Mouse (Mus musculus) intestine, embryonic 14.5 days (tissue): ENCODE results near the gene Smpd3. TPM values are rescaled to one million over a fixed set of nuclear protein-coding genes. Genes with fewer than 3 reads are reported as not detected.

ENCODE experiments used
- ATAC-seq: fragments of 200-750 bp; cut with Nextera tagmentation; replicated peaks from 2 replicates; pipeline ENCODE4 v1.8.0; 2017; ENCODE audit warnings: low read depth, moderate number of reproducible peaks, moderate TSS enrichment, moderate library complexity; ENCODE audit not compliant: low FRiP score, low TSS enrichment
- DNase-seq: peaks from one replicate; pipeline ENCODE4 v3.0.0-alpha.2; 2018; ENCODE audit warnings: low spot score
- H3K27ac ChIP-seq: fragments of 300-500 bp; sonication (generic); 2 replicates; pipeline ENCODE4 v1.5.1; 2014; ENCODE audit warnings: low read depth, mild to moderate bottlenecking, control low read depth
- H3K27me3 ChIP-seq: fragments of 300-500 bp; sonication (generic); replicated peaks from 2 replicates; pipeline ENCODE4 v1.6.1; 2014; ENCODE audit warnings: low read length, control low read depth; ENCODE audit not compliant: control insufficient read depth, insufficient read depth
- H3K36me3 ChIP-seq: fragments of 300-500 bp; sonication (generic); 2 replicates; pipeline ENCODE4 v1.6.1; 2014; ENCODE audit warnings: low read length, control low read depth; ENCODE audit not compliant: control insufficient read depth, insufficient read depth
- H3K4me1 ChIP-seq: fragments of 300-500 bp; sonication (generic); replicated peaks from 2 replicates; pipeline ENCODE4 v1.6.1; 2014; ENCODE audit warnings: low read length, control low read depth, mixed read lengths; ENCODE audit not compliant: control insufficient read depth, insufficient read depth
- H3K4me2 ChIP-seq: fragments of 300-500 bp; sonication (generic); 2 replicates; pipeline ENCODE4 v1.6.1; 2014; ENCODE audit warnings: low read length
- H3K4me3 ChIP-seq: fragments of 300-500 bp; sonication (generic); 2 replicates; pipeline ENCODE4 v1.5.1; 2014; ENCODE audit warnings: low read depth, low read length, control low read depth, mixed read lengths
- H3K9ac ChIP-seq: fragments of 300-500 bp; sonication (generic); 2 replicates; pipeline ENCODE4 v1.6.1; 2014; ENCODE audit warnings: mild to moderate bottlenecking, low read length
- H3K9me3 ChIP-seq: fragments of 300-500 bp; sonication (generic); 2 replicates; pipeline ENCODE4 v1.6.1; 2016; ENCODE audit warnings: low read length, control low read depth; ENCODE audit not compliant: control insufficient read depth
- WGBS: fragments of 180-500 bp; shearing (Covaris S2); extraction: QIAGEN DNeasy Blood & Tissue Kit; methylation state at CpG from one replicate; pipeline ENCODE4 v1.1.7; 2014; 5-methylcytosine and 5-hydroxymethylcytosine counted together
- polyA plus RNA-seq: library from polyadenylated mRNA; unstranded; fragments of >200 nt; fragmentation: Nextera tagmentation; extraction: Ambion mirVana; gene quantifications from 2 replicates; pipeline ENCODE4 v1.2.1, GENCODE M21; 2014

Smpd3 gene
- polyA plus RNA-seq, 1 experiment from 2014 or later, result 20.0 TPM

DNA sequence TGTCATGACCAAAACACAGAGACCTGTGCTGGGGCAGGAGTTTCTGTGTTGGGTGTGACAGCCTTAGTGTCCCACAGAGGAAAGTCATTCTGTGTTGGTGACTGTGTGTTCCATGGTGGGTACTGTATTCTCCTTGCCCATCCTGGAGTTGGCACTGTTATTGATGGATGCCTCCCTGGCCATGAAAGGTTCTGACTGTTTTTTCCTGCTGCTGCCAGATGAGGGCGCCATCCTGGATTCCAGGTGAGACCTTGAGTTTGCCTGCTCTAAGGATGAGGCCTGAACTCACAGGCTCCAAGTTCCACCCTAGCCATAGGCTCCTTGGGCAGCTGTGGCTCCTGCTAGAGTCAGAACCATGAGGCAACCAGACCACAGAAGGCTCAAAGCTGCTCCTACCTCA is 79.6 kb downstream of the Smpd3 start:
- H3K4me2 ChIP-seq, result no peak overlapping the region
- no peak overlapping the region for H3K27ac ChIP-seq
- no peaks in the 10 kb centered on the region for H3K9me3 ChIP-seq
- peaks cover 27% of the 10 kb centered on the region for H3K36me3 ChIP-seq
- no peaks in the 10 kb centered on the region for H3K27me3 ChIP-seq
- WGBS, result 40% methylated on average over 1 of the region's 1 CpGs
- H3K4me3 ChIP-seq, result no peak overlapping the region
- no peak overlapping the region for H3K9ac ChIP-seq
- ATAC-seq, result no peak
- peaks cover 3% of the 10 kb centered on the region; the same call in 1 of the 2 replicates for H3K4me1 ChIP-seq
- no peak for DNase-seq

DNA sequence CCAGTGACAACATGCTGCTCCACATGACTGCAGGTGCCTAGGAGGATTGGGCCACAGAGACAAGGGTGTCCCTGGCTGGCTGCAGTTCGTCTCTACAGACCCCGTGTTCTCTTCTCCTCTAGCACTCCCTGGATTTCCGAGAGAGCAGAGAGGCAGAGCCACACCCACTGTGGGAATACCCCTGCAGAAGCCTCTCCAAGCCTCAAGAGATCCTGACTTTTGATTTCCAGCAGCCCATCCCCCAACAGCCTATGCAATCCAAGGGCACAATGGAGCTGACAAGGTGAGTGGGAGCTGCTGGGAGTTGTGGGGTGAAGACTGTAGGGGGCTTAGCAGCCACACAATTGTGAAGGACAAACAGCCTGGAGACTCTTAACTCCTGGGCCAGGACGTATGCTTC is 87.6 kb downstream of the Smpd3 start:
- ATAC-seq (no peak), DNase-seq (no peak)
- 72% methylated on average over 4 of the region's 4 CpGs for WGBS

DNA sequence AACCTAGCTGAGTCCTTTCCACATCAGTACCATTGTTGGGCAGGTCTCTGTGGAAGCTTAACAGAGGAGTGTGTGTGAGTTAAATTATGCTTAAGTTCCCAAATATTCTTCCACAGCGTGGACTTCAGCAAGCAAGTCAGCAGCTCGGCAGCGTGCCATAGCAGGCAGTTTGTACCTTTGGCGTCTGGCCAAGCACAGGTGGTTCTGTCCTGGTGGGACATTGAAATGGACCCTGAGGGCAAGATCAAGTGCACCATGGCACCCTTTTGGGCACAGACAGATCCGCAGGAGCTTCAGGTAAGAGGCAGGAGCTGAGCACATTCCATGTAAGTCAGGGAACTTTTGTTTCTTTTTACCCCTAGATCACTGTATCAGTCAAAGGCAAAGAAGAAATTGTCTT is 100.7 kb downstream of the Smpd3 start:
- DNase-seq (no peak), ATAC-seq (no peak)
- Histone ChIP-seq H3K36me3 (peaks cover 61% of the 10 kb centered on the region), H3K4me2 (no peak overlapping the region), H3K27me3 (no peaks in the 10 kb centered on the region), H3K9ac (no peak overlapping the region), H3K4me3 (no peak overlapping the region), H3K27ac (no peak overlapping the region), H3K4me1 (no peaks in the 10 kb centered on the region), H3K9me3 (no peaks in the 10 kb centered on the region)
- 88% methylated on average over 5 of the region's 5 CpGs for WGBS

More for the DNA sequence above, 87.6 kb downstream of the Smpd3 start:
- Histone ChIP-seq H3K4me3 (no peak overlapping the region), H3K36me3 (peaks cover 89% of the 10 kb centered on the region), H3K9me3 (no peaks in the 10 kb centered on the region), H3K4me2 (no peak overlapping the region), H3K4me1 (no peaks in the 10 kb centered on the region), H3K27me3 (no peaks in the 10 kb centered on the region), H3K27ac (no peak overlapping the region), H3K9ac (no peak overlapping the region)

DNA sequence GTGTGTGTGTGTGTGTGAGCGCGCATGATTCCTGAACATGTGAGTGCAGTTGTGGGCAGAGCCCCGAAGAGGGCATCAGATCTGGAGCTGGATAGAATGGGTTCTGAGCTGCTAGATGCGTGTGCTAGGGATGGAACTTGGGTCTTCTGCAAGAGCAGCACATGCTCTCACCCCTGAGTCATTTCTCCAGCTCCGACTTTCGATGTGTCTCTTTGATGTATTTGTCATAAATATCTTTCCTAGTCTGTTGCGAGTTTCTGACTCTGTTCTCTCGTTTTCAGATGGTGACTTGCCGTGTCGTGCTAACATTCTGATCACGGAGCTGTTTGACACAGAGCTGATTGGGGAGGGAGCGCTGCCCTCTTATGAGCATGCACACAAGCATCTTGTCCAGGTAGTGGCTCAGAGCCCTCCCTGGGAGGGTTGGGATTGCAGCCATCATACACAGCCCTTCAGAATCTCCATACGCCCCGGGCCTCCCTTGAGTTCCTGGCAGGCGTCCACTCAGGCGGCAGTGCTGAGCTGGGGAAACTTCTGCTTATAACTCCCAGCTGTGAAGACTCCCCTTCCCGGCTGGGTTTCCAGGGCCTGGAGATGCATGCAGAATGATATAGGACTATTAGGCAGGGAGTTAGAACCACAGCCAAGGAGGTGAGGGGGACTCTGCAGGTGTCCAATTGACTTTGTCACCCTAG is 103.1 kb downstream of the Smpd3 start:
- no peaks in the 10 kb centered on the region for H3K4me1 ChIP-seq
- no peak overlapping the region for H3K27ac ChIP-seq
- no peak overlapping the region for H3K4me2 ChIP-seq
- no peak overlapping the region for H3K4me3 ChIP-seq
- peaks cover 66% of the 10 kb centered on the region for H3K36me3 ChIP-seq
- 87% methylated on average over 17 of the region's 17 CpGs for WGBS
- no peaks in the 10 kb centered on the region for H3K9me3 ChIP-seq
- no peak for DNase-seq
- ATAC-seq, result no peak
- no peaks in the 10 kb centered on the region for H3K27me3 ChIP-seq
- H3K9ac ChIP-seq, result no peak overlapping the region

DNA sequence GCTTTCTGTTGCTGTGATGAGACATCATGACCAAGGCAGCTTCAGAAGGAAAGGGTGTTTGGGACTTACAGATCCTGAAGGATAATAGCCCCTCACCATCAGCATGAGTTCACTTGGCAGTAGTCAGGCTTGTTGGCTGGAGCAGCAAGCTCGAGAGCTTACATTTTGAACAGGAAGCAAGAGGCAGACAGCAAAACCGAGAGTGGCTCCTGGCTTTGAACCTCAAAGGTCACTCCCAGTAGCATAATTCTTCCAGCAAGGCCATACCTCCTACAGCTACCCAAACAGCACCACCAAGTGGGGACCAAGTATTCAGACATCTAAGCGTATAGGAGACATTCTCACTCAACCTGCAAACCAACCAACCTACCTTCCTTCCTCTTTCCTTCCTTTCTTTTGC is 105.0 kb downstream of the Smpd3 start:
- no peaks in the 10 kb centered on the region for H3K27me3 ChIP-seq
- no peak overlapping the region for H3K27ac ChIP-seq
- H3K4me1 ChIP-seq, result no peaks in the 10 kb centered on the region
- WGBS, result 71% methylated on average over 3 of the region's 3 CpGs
- DNase-seq (no peak), ATAC-seq (no peak)
- H3K4me2 ChIP-seq, result no peak overlapping the region
- H3K9ac ChIP-seq, result no peak overlapping the region
- no peaks in the 10 kb centered on the region for H3K9me3 ChIP-seq
- H3K36me3 ChIP-seq, result peaks cover 71% of the 10 kb centered on the region
- no peak overlapping the region for H3K4me3 ChIP-seq

DNA sequence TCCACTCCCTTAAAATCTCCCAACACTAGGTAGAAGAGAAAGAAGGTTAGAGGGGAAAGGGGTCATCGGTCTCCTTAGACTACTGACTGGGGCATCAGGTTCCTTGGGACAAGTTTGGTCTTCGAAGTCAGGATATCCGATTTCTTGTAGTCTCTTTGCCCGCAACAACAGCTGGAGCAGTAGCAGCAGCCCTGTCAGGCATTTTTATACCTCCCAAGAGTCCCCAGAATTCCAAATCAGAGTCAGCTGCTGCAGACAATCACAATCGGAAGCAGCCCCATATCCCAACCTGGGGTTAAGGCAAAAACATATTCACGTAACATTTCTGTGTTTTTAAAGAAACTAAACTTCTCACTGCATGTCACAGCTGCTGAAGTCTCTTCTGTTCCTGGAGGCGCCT is 106.3 kb downstream of the Smpd3 start:
- Histone ChIP-seq H3K27ac (no peak overlapping the region), H3K4me3 (no peak overlapping the region), H3K9me3 (no peaks in the 10 kb centered on the region), H3K4me2 (no peak overlapping the region), H3K36me3 (peaks cover 67% of the 10 kb centered on the region), H3K4me1 (no peaks in the 10 kb centered on the region), H3K27me3 (no peaks in the 10 kb centered on the region), H3K9ac (no peak overlapping the region)
- no peak for ATAC-seq
- no peak for DNase-seq
- WGBS, result 88% methylated on average over 7 of the region's 7 CpGs

DNA sequence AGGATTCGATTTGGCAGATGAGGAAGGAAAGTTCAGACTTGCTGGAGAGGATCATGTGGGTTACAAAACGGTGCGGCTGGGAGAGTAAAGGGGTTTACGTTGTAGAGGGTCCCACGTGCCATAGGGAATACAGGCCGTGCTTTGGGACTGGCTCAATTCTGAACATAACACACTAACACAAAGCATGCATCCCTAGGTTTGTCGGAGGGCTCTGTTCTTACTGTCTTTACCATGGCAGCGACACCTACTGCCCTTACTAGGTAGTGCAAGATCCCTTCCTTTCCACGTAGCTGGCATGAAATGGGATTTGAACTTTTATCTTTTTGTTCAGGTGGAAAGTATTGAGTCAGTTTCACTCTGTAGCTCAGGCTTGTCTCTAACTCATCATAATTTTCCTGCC is 111.2 kb downstream of the Smpd3 start:
- ATAC-seq, result 0 out of 2 replicates have a peak, but pooled peaks have one; percentile 8
- Histone ChIP-seq H3K36me3 (peaks cover 81% of the 10 kb centered on the region), H3K9ac (no peak overlapping the region), H3K4me1 (no peaks in the 10 kb centered on the region), H3K27me3 (no peaks in the 10 kb centered on the region), H3K4me3 (no peak overlapping the region), H3K9me3 (no peaks in the 10 kb centered on the region), H3K4me2 (no peak overlapping the region), H3K27ac (no peak overlapping the region)
- WGBS, result 40% methylated on average over 9 of the region's 9 CpGs
- DNase-seq, result peak; percentile 76

DNA sequence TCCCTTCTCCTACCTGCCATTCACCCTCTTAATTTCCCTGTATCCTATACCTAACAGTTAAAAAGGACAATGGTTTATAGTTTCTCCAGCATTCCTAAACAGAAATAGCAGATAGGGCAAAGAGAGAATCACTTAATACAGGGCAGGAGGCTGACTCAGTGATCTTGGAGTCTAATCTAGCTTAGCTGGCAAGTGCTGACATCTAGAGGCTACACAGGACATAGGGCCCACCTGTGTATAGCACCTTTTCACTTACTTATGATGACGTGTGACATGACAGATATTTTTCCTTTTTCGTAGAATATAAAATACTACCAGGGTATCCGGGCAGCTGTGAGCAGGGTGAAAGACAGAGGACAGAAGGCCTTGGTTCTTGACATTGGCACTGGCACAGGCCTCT is 118.2 kb downstream of the Smpd3 start:
- Histone ChIP-seq H3K9me3 (no peaks in the 10 kb centered on the region), H3K27me3 (no peaks in the 10 kb centered on the region), H3K4me3 (no peak overlapping the region), H3K9ac (no peak overlapping the region), H3K27ac (no peak overlapping the region), H3K36me3 (peaks cover 92% of the 10 kb centered on the region), H3K4me1 (no peaks in the 10 kb centered on the region), H3K4me2 (no peak overlapping the region)
- no peak for ATAC-seq
- DNase-seq, result no peak
- WGBS, result 83% methylated on average over 3 of the region's 3 CpGs

DNA sequence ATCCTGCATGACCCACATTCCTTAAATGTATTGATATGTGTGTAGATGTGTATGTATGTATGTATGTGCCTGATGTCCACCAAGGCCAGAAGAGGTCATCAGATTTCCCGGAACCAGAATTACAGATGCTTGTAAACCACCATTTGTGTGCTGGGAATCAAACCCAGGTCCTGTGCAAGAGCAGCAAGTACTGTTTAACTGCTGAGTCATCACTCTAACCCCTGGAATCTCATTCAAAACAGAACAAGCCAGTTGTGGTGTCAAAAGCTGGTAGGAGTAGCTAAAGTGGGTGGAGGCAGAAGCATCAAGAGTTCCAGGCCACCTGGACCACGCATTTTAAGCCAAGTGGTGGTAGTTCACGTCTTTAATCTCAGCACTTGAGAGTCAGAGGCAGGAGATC is 123.8 kb downstream of the Smpd3 start:
- Histone ChIP-seq H3K36me3 (peaks cover 62% of the 10 kb centered on the region), H3K9me3 (no peaks in the 10 kb centered on the region), H3K4me1 (peaks cover 11% of the 10 kb centered on the region), H3K4me2 (no peak overlapping the region), H3K9ac (no peak overlapping the region), H3K27me3 (no peaks in the 10 kb centered on the region), H3K4me3 (no peak overlapping the region), H3K27ac (no peak overlapping the region)
- 97% methylated on average over 3 of the region's 3 CpGs for WGBS
- ATAC-seq (no peak), DNase-seq (no peak)
